Mouse (Mus musculus): Measurements from ENCODE around the gene Irf2bp2.

Gene Irf2bp2

GRCm38 (mm10) chr8:126602641-126603040 lies 8.9 kb upstream of the Irf2bp2 start:
- DNase-seq: no peak

DNA sequence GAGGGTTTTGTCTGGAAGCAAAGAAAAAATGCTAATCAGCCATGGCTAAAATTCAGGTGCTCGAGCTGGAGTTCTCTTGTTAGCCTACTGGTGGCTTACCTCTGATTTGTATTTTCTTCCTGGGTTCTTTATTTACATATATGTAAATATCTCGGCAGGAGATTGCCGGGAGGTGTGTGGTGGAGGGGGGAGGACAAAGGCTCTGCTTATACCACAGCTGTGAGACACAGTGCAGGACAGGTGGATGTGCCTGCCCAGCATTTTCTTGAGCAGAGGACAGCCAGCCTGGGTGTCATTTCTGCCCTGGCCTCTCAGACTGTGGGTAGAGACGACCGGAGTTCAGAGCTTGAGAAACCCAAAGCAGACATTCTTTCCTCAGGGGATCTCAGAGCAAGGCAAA lies 7.5 kb upstream of the Irf2bp2 start:
- no peak for DNase-seq

DNA sequence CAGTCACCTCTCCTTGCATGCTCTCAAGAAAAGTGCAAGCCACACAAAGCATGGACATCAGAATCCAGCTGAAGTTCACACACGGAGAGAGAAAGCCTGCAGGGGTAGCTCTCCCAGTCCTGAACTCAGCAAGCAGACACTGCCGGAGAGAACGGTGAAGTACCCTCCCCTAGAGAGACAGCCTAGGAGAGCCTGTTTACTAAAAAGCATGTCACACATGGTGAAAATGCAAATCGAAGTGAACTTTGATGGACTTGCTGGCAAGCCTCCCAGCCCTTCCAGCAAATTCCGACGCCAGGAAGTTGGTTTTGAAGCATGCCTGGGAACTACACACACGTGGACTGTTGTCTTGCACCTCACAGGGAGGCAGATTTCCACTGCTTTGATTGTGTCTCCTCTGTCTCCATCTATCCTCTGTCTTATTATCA lies 7.0 kb upstream of the Irf2bp2 start:
- peak; percentile 91 for DNase-seq

DNA sequence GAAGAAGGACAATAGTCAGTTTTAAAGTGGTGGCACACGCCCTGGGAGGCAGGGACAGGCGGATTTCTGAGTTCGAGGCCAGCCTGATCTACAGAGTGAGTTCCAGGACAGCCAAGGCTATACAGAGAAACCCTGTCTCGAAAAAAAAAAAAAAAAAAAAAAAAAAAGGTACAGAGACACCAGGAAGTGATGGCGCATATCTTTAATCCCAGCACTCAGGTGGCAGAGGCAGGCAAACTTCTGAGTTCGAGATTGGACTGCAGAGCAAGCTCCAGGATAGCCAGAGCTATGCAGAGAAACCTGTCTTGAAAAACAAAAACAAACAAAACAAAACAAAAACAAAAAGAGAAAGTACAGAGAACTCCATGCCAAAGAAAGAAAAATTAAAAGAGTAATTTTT lies 6.6 kb upstream of the Irf2bp2 start:
- peak in 1 of 2 experiments; percentile 15 for DNase-seq

DNA sequence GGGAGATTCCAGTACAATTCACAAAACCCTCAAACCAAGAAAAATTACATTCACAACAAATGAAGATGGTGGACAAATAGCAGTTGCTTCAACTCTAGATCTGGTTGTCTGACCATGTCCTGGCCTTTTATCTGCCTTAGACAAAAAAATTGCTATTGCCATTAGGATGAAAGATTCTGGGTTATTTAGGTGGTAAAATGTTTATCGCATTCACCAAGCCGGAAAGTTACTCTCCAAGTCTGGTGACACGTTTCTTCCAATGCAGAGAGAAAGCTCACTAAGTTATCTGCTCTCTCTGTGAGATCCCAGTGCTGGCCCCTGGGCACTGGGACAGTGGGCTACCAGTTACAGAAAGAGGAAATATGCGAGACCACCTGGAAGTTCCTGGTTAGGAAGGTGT lies 5.5 kb upstream of the Irf2bp2 start:
- DNase-seq: no peak

DNA sequence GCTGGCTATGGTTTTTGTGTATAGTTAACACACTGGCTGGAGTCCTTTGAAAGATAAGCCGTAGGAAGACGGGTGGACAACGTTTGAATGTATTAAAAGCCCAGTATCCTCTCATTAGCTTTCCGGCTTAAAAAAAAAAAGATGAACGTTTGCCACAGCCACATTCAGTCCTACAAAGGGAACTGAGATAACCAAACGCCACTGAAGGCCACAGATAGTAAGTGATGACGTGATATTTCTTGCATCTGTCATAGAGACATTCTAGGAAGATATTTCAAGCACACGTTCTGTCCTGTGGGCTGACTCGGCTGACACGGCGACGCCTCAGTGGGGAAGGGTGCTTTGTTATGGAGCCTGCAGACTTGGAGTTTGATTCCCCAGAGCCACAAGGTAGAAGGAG lies 4.4 kb upstream of the Irf2bp2 start:
- DNase-seq: no peak

DNA sequence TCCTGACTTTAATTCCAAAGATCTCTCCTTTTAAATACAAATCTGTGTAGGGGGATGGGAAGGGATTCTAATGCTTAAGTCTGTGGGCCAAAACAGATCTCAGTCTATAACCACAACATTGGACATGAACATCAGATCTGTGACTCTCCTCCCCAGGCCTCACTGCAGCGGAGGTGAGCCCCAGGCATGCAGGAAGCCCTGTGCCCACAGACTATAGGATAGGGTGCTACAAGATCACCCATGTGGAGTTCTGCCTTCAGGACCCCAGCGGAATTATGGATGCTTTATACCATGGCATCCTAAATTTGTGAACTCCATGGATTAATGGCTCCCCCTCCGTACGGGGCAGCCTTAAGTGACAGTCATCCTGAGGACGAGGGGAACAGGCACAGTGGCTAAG lies 2.9 kb upstream of the Irf2bp2 start:
- DNase-seq: no peak

DNA sequence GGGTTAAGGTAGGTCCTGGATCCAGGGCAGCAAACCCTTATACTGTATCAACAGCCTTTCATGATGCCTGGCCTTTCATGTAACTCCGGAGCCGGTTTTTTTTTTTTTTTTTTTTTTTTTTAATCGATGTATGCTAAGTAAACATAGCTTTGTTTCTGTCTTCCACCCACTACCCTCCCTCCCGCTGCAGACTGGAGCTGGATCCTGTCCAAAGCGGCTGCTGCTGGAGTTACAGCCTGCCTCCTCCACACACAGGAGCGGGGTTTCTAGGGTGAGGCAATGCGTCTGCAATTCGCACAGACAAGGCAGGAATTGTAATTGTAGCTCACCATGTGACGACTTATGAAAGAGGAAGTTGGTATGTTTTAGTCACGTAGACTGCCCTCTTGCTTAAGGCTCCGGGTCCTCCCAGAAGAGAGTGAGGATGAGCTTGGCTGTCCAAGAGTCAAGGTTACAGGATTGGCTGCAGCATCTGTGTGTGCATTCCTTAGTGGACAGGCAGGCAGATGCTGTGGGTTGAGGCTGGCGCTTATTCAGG lies 2.4 kb upstream of the Irf2bp2 start:
- DNase-seq: peak; percentile 90 to 94

GRCm38 (mm10) chr8:126595204-126596061 lies 1.6 kb upstream of the Irf2bp2 start:
- DNase-seq: peak; percentile 65 to 92

- peak; percentile 99 to 100 for DNase-seq
Measured at GRCm38 (mm10) chr8:126594481-126595000, 755 bp upstream of the Irf2bp2 start.

- peak; percentile 30 to 67 for DNase-seq
Measured at GRCm38 (mm10) chr8:126592771-126593571, 815 bp downstream of the Irf2bp2 start.

DNA sequence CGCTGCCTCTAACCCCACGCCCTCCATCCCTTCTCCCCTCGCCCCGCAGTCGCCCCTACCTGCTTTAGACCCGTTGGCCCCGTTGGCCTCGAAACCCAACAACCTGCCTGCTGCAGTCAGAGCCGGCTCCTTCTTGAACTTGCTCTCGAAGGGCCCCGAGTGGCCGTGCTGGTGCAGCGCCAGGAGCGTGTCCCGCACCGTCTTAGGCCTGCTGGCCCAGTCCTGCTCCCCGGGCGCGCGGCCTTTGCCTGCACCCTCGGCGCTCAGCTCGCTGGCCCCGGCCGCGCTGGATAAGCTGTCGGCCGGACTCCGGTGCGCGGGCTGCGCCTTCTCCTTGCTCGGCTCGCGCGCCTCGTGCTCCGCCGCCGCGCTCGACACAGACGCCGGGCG lies 1.4 kb downstream of the Irf2bp2 start:
- peak; percentile 34 to 73 for DNase-seq

GRCm38 (mm10) chr8:126591821-126592268 lies 1.9 kb downstream of the Irf2bp2 start:
- peak; percentile 78 to 92 for DNase-seq

DNA sequence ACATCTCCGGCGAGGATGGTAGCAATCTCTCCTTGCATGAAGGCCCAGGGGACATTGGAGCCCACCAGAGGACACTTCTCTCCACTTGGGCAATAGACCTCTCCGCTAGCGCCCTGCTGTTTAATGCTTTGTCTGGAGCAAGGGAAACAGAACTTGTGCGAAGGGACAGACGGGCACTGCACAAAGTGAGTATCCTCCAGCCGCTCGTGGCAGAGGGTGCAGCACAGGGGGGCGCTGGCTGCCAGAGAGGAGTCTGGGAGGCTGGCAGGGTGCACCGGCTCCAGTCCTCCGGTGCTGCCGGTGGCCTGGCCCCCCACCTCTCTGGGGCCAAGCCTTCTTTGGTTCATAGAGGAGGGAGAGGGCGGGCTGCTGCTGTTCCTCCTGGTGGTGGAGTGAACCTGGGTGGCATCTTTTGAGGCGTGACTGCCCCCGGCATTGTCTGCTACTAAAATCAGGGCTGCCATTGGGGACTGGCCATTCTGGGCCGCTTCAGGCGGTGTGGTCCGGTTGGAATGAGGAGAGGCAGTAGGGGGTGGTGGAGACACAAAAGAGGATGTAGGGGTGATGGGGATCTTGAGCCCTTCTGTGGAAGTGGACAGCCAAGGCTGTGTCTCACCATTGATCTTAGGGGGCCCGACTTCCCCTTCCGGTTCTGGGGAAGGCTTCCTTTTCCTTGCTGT lies 2.5 kb downstream of the Irf2bp2 start:
- peak; percentile 58 to 83 for DNase-seq

DNA sequence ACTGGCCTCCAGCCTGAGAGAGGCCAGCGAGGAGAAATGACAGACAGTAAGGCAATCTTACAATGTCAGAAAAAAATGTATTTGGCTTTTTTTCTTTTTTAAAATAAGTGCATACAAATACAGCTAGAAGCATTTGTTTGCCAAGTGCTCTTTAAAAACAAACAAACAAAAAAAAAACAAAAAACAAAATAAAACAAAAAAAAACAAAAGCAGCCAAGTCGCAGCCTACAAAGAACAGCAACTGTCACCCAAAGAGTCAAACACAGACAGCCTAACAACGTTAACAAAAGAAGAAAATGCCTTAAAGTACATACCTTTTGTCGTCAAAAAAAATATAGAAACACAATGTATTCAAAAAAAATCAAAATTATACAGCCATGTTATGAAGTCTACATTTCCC lies 3.2 kb downstream of the Irf2bp2 start:
- no peak for DNase-seq

DNA sequence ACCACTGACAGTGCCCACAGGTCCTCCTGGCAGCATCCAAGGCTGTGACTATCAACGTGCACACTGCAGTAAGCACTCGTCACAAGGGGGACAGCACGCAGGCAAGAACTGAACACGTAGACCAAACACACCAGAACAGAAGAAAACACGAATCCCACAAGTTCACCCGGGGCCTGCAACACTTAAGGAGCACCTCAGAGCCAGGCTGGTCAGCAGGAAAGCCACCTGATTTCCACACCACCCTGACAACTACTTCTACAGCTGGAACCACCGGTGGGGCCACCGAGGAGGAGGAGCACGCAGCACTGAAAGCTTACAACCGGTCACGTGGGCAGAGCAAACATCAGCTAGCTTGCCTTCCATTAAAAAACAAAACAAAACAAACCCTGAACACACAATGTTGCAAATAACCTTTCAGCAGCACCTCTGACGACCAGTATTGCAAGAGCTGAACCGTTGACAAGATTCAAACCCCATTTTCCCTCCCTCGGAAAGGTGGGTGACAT lies 3.7 kb downstream of the Irf2bp2 start:
- peak; percentile 82 to 90 for DNase-seq

GRCm38 (mm10) chr8:126589507-126590023 lies 4.2 kb downstream of the Irf2bp2 start:
- no peak for DNase-seq

- DNase-seq: peak; percentile 30 to 51
Measured at GRCm38 (mm10) chr8:126588636-126589506, 4.9 kb downstream of the Irf2bp2 start.

GRCm38 (mm10) chr8:126587836-126588503 lies 5.8 kb downstream of the Irf2bp2 start:
- DNase-seq: peak; percentile 38 to 64

Data from kidney, postnatal 25 days (tissue).